Mouse (Mus musculus) neural tube, embryonic 14.5 days (tissue): Measurements from ENCODE around the gene Ptgis. TPM values are rescaled to one million over a fixed set of nuclear protein-coding genes. Genes with fewer than 3 reads are reported as not detected.

Experiments used
- ATAC-seq: fragments of 200-750 bp; cut with Nextera tagmentation; 2 replicates; pipeline ENCODE4 v1.8.0; 2017; ENCODE audit warnings: low read depth, mild to moderate bottlenecking, moderate TSS enrichment, moderate library complexity
- H3K27ac ChIP-seq: fragments of 300-500 bp; sonication (generic); 2 replicates; pipeline ENCODE4 v1.5.1; 2014; ENCODE audit warnings: low read depth, mild to moderate bottlenecking, control low read depth, low read length, moderate library complexity, mixed read lengths
- H3K27me3 ChIP-seq: fragments of 300-500 bp; sonication (generic); 2 replicates; pipeline ENCODE4 v1.6.1; 2014; ENCODE audit warnings: low read length; ENCODE audit not compliant: control insufficient read depth, insufficient read depth
- H3K36me3 ChIP-seq: fragments of 300-500 bp; sonication (generic); 2 replicates; pipeline ENCODE4 v1.6.1; 2014; ENCODE audit warnings: low read length, mixed read lengths; ENCODE audit not compliant: control insufficient read depth, insufficient read depth
- H3K4me1 ChIP-seq: fragments of 300-500 bp; sonication (generic); 2 replicates; pipeline ENCODE4 v1.6.1; 2014; ENCODE audit warnings: low read length; ENCODE audit not compliant: control insufficient read depth, insufficient read depth
- H3K4me2 ChIP-seq: fragments of 300-500 bp; sonication (generic); 2 replicates; pipeline ENCODE4 v1.6.1; 2014; ENCODE audit warnings: mild to moderate bottlenecking, low read depth, low read length, control low read depth
- H3K4me3 ChIP-seq: fragments of 300-500 bp; sonication (generic); 2 replicates; pipeline ENCODE4 v1.5.1; 2014; ENCODE audit warnings: low read depth, low read length, control low read depth, mixed read lengths
- H3K9ac ChIP-seq: fragments of 300-500 bp; sonication (generic); replicated peaks from 2 replicates; pipeline ENCODE4 v1.6.1; 2014; ENCODE audit warnings: low read depth, mild to moderate bottlenecking, control low read depth, low read length, mixed read lengths
- H3K9me3 ChIP-seq: fragments of 300-500 bp; sonication (generic); 2 replicates; pipeline ENCODE4 v1.6.1; 2016; ENCODE audit warnings: low read length; ENCODE audit not compliant: control insufficient read depth
- WGBS: fragments of 180-500 bp; shearing (Covaris S2); extraction: QIAGEN DNeasy Blood & Tissue Kit; methylation state at CpG from one replicate; pipeline ENCODE4 v1.1.7; 2014; 5-methylcytosine and 5-hydroxymethylcytosine counted together
- polyA plus RNA-seq: library from polyadenylated mRNA; unstranded; fragments of >200 nt; fragmentation: Nextera tagmentation; extraction: Ambion mirVana; gene quantifications from 2 replicates; pipeline ENCODE4 v1.2.1, GENCODE M21; 2014

The Ptgis gene
- polyA plus RNA-seq, 1 experiment from 2014 or later = 1.9 TPM

GRCm38 (mm10) chr2:167239262-167239661, 1.1 kb downstream of the Ptgis start:
- 37% methylated on average over 12 of the region's 12 CpGs for WGBS
- Histone ChIP-seq H3K4me1 (peaks cover 5% of the 10 kb centered on the region; the same call in 1 of the 2 replicates), H3K9ac (no peak overlapping the region), H3K36me3 (no peaks in the 10 kb centered on the region), H3K27me3 (no peaks in the 10 kb centered on the region), H3K4me3 (no peak overlapping the region), H3K4me2 (peak overlapping the region; percentile 16; the same call in 1 of the 2 replicates), H3K9me3 (no peaks in the 10 kb centered on the region), H3K27ac (no peak overlapping the region)
- ATAC-seq = no peak

DNA sequence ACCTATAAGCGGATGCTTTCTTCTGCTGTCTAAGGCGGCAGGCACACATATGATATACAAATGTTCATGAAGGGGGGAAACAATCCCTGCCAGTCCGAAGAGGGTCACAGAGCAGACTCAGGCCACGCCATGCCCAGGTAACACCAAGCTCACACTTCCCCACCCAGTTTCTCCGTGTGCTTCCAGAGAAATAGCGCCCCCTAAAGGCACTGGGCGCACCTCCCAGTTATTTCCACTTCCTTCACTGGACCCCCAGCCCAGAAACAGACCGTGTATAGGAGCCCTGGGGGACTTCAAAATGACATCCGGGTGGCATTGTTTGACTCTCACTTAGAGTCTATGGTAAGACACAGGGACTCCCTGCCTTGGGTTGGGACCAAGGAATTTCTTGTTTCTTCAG, 3.2 kb downstream of the Ptgis start:
- ATAC-seq = no peak
- Histone ChIP-seq H3K4me1 (peaks cover 5% of the 10 kb centered on the region; the same call in 1 of the 2 replicates), H3K36me3 (no peaks in the 10 kb centered on the region), H3K27ac (no peak overlapping the region), H3K9ac (no peak overlapping the region), H3K9me3 (no peaks in the 10 kb centered on the region), H3K27me3 (no peaks in the 10 kb centered on the region), H3K4me2 (no peak overlapping the region), H3K4me3 (no peak overlapping the region)
- 85% methylated on average over 9 of the region's 9 CpGs for WGBS

DNA sequence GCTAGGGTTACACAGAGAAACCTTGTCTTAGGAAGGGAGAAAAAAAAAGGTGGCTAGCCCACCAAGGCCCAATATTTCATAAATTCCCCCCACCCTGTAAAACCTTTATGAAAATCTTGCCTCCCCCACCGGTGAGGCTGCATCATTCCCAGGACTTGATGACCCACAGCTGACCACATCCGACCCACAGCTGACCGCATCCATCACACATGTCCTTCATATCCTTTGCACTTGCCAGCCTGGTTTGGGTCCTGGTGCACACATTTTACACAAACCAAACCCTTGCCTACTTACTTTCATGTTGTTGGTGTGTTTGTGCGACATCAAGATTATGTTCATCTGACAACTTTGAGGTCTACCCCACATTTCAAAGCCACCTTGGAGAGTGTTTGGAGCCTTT, 4.2 kb downstream of the Ptgis start:
- H3K36me3 ChIP-seq = no peaks in the 10 kb centered on the region
- ATAC-seq = no peak
- no peak overlapping the region for H3K9ac ChIP-seq
- H3K4me2 ChIP-seq = no peak overlapping the region
- H3K9me3 ChIP-seq = no peaks in the 10 kb centered on the region
- H3K4me1 ChIP-seq = peaks cover 5% of the 10 kb centered on the region; the same call in 1 of the 2 replicates
- H3K4me3 ChIP-seq = no peak overlapping the region
- WGBS = 98% methylated on average over 4 of the region's 4 CpGs
- no peaks in the 10 kb centered on the region; the same call in 1 of the 2 replicates for H3K27me3 ChIP-seq
- H3K27ac ChIP-seq = no peak overlapping the region

- ATAC-seq = no peak
- 72% methylated on average over 17 of the region's 17 CpGs for WGBS
- peaks cover 5% of the 10 kb centered on the region; the same call in 1 of the 2 replicates for H3K4me1 ChIP-seq
These were observed 4.9 kb downstream of the Ptgis start for GRCm38 (mm10) chr2:167235338-167236018.

GRCm38 (mm10) chr2:167233771-167234170, 6.6 kb downstream of the Ptgis start:
- no peak for ATAC-seq
- WGBS = 52% methylated on average over 14 of the region's 14 CpGs
- Histone ChIP-seq H3K27ac (no peak overlapping the region), H3K9me3 (no peaks in the 10 kb centered on the region), H3K4me2 (no peak overlapping the region), H3K4me1 (no peaks in the 10 kb centered on the region), H3K27me3 (no peaks in the 10 kb centered on the region; the same call in 1 of the 2 replicates), H3K36me3 (no peaks in the 10 kb centered on the region), H3K4me3 (no peak overlapping the region), H3K9ac (no peak overlapping the region)

More at GRCm38 (mm10) chr2:167235338-167236018, 4.9 kb downstream of the Ptgis start:
- no peaks in the 10 kb centered on the region for H3K9me3 ChIP-seq
- H3K27me3 ChIP-seq = no peaks in the 10 kb centered on the region; the same call in 1 of the 2 replicates
- H3K36me3 ChIP-seq = no peaks in the 10 kb centered on the region
- H3K27ac ChIP-seq = no peak overlapping the region
- no peak overlapping the region for H3K4me2 ChIP-seq
- H3K4me3 ChIP-seq = no peak overlapping the region
- no peak overlapping the region for H3K9ac ChIP-seq

- Histone ChIP-seq H3K36me3 (no peaks in the 10 kb centered on the region), H3K9me3 (no peaks in the 10 kb centered on the region), H3K27ac (no peak overlapping the region), H3K4me3 (no peak overlapping the region), H3K27me3 (no peaks in the 10 kb centered on the region; the same call in 1 of the 2 replicates), H3K9ac (no peak overlapping the region), H3K4me2 (no peak overlapping the region), H3K4me1 (no peaks in the 10 kb centered on the region)
- 74% methylated on average over 5 of the region's 5 CpGs for WGBS
- ATAC-seq = no peak
These were observed 7.4 kb downstream of the Ptgis start for GRCm38 (mm10) chr2:167233009-167233335.

GRCm38 (mm10) chr2:167232132-167233008, 8.0 kb downstream of the Ptgis start:
- Histone ChIP-seq H3K27ac (no peak overlapping the region), H3K4me3 (no peak overlapping the region), H3K9ac (no peak overlapping the region), H3K27me3 (no peaks in the 10 kb centered on the region; the same call in 1 of the 2 replicates), H3K4me1 (no peaks in the 10 kb centered on the region), H3K4me2 (no peak overlapping the region), H3K36me3 (no peaks in the 10 kb centered on the region), H3K9me3 (no peaks in the 10 kb centered on the region)
- ATAC-seq = no peak
- 54% methylated on average over 14 of the region's 14 CpGs for WGBS

DNA sequence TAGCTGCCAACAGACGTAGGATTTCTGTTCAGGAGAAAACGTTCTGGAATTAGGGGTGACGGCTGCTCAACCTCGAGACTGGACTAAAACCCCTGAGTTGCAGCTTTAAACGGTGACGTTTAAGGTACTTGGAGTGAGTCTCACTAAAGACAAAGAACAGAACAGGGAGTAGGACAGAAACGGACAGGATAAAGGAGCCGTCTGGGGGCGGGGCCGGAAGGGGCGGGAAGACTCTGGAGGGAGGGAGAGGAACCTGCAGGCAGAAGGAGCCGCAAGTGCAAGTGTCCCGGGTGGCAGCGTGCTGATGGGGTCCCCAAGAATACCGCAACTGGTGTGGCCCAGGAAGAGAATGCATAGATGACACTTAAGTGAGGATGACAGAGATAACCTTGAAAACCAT, 9.8 kb downstream of the Ptgis start:
- H3K27ac ChIP-seq = no peak overlapping the region
- WGBS = 10% methylated on average over 15 of the region's 15 CpGs
- no peaks in the 10 kb centered on the region for H3K36me3 ChIP-seq
- 0 out of 2 replicates have a peak overlapping the region, but pooled peaks have one; percentile 2 for H3K4me2 ChIP-seq
- ATAC-seq = no peak
- H3K4me3 ChIP-seq = no peak overlapping the region
- no peaks in the 10 kb centered on the region for H3K9me3 ChIP-seq
- H3K4me1 ChIP-seq = no peaks in the 10 kb centered on the region
- no peaks in the 10 kb centered on the region; the same call in 1 of the 2 replicates for H3K27me3 ChIP-seq
- H3K9ac ChIP-seq = no peak overlapping the region

- Histone ChIP-seq H3K36me3 (no peaks in the 10 kb centered on the region), H3K27me3 (no peaks in the 10 kb centered on the region), H3K4me2 (no peak overlapping the region), H3K9ac (no peak overlapping the region), H3K27ac (no peak overlapping the region), H3K4me1 (no peaks in the 10 kb centered on the region), H3K4me3 (no peak overlapping the region), H3K9me3 (no peaks in the 10 kb centered on the region)
- no peak for ATAC-seq
- WGBS = 83% methylated on average over 7 of the region's 7 CpGs
These were observed 15.5 kb downstream of the Ptgis start for GRCm38 (mm10) chr2:167224937-167225336.
